Mouse (Mus musculus): ENCODE results near the gene Tfeb.
A peak's percentile ranks its signal among the peaks of the same experiment; 100 is the strongest.

Gene Tfeb

DNA sequence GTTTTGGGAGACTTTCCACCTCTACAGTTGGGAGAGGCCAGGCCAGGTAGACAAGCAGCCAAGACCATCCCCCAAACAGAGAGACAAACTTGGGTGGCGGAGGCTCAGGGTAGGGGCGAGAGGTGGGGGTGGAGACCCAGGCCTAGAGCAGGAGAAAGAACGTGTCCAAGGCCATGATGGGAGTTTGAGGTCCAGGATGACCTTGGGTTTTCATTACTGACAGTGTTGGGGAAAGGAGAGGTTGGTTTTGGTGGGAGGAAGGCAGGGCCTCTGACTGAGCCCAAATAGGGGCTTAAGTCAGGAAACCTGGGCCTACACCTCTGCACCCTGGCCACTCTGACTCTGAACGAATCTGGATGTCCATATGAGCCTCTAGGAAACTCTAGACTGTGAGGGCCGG, 94.9 kb downstream of the Tfeb start:
- no peak for DNase-seq (ENCODE audit: low spot score in 2 of 2)

- DNase-seq (ENCODE audit: low spot score in 2 of 2): no peak
Measured at GRCm38 (mm10) chr17:47832501-47833028, 95.7 kb downstream of the Tfeb start.

GRCm38 (mm10) chr17:47833029-47833627, 96.3 kb downstream of the Tfeb start:
- peak; percentile 35 to 42 for DNase-seq (ENCODE audit: low spot score in 2 of 2)

GRCm38 (mm10) chr17:47833628-47834481, 97.0 kb downstream of the Tfeb start:
- DNase-seq (ENCODE audit: low spot score in 2 of 2): peak in 1 of 2 experiments; percentile 14

- peak in 1 of 2 experiments; percentile 22 for DNase-seq (ENCODE audit: low spot score in 2 of 2)
Measured at GRCm38 (mm10) chr17:47834482-47834767, 97.6 kb downstream of the Tfeb start, which contains the start of gene Mdfi. TSS of gene Mdfi (minus strand) at chr17:47834691.

DNA sequence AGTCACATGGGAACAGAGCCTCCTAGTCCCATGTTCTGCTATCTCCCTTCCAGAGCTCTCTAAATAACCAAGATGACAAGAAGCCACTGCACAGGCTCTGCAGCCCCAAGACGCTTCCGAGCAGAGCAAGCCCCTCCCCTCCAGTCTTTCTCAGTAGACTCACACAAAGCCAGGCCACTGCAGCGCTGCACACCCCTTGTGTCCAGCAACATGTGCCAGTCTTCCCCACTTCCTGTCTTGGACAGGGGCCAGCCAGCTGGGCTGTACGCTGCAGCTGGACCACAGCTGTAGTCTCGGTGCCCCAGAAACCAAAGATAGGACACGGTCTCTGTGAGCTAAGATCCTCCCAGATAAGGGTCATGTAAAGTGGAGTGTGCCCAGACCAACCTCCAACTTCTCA, 101.0 kb downstream of the Tfeb start:
- peak; percentile 29 to 33 for DNase-seq (ENCODE audit: low spot score in 2 of 2)

DNA sequence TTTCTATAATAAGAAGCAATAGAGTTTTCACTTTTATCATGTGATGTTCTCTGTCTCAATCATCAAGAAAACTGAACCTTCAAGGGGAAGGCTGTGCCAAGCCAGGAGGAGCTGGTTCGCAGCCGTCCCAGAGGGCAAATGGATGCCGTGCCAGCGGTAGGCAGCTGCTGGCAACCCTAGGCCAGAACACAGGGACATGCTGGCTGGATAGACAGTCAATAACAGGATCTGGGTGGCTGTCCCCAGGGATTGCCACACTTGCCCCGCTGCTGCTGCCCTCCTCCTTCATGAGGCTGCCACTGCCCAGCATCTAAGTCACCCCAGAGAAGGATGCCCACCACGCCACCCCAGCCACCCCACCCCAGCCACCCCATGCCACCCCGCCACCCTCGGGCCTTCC, 104.7 kb downstream of the Tfeb start:
- no peak for DNase-seq (ENCODE audit: low spot score in 2 of 2)
